Mouse (Mus musculus): ENCODE results near the gene Klk1b9. TPM values are rescaled to one million over a fixed set of nuclear protein-coding genes. Genes with fewer than 3 reads are reported as not detected.
"Not testable (repeated sequence)": the region's sequence is repeated elsewhere in the genome, so short reads cannot be mapped to it uniquely, and the experiment has no call there.

Gene Klk1b9
- polyA plus RNA-seq (2015; fragmentation: Nextera tagmentation; extraction: Ambion mirVana): not detected in 2 replicates

- 76% methylated on average over 1 of the region's 1 CpGs for WGBS
Measured at GRCm38 (mm10) chr7:43975761-43976160, at the start of gene Klk1b9. Klk1b9 (plus strand) TSS chr7:43976061.

DNA sequence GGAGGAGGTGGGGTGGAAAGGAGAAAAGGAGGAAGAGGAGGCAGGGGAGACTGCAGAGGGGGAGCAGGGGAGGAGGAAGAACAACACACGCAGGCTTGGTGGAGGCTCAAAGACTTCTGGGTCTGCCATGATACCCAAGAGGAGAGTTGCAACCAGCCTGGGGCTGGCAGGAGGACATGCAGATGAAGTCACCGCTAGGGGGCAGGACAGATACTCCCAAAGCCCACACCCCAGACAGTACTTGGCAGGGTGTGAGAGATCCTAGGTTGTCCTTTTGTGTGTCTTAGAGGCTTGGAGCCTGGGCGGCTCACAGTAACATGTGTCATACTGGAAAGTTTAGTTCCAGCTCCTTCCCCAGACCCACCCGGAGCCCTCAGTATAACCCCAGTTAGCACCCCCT is 47.3 kb upstream of the Klk1b9 start:
- Histone ChIP-seq H3K4me2 (replicated peaks) (no peak overlapping the region), H3K36me3 (no peaks in the 10 kb centered on the region), H3K27ac (no peak overlapping the region), H3K4me3 (replicated peaks) (no peak overlapping the region), H3K9me3 (no peaks in the 10 kb centered on the region), H3K9ac (no peak overlapping the region), H3K4me1 (replicated peaks) (no peaks in the 10 kb centered on the region), H3K27me3 (replicated peaks) (no peaks in the 10 kb centered on the region)
- WGBS: 44% methylated on average over 4 of the region's 4 CpGs
- no peak for ATAC-seq

More at GRCm38 (mm10) chr7:43975761-43976160, at the start of gene Klk1b9:
- H3K9me3 ChIP-seq; H3K27me3 ChIP-seq (replicated peaks); H3K4me1 ChIP-seq (replicated peaks); ATAC-seq; H3K4me3 ChIP-seq (replicated peaks); H3K27ac ChIP-seq; H3K4me2 ChIP-seq (replicated peaks); H3K9ac ChIP-seq; H3K36me3 ChIP-seq: not testable (repeated sequence)

GRCm38 (mm10) chr7:43932337-43932736 is 43.5 kb upstream of the Klk1b9 start:
- H3K9ac ChIP-seq: no peak overlapping the region
- H3K27me3 ChIP-seq (replicated peaks): no peaks in the 10 kb centered on the region
- no peak overlapping the region for H3K27ac ChIP-seq
- H3K4me3 ChIP-seq (replicated peaks): no peak overlapping the region
- H3K9me3 ChIP-seq: no peaks in the 10 kb centered on the region
- H3K4me1 ChIP-seq (replicated peaks): no peaks in the 10 kb centered on the region
- ATAC-seq: no peak
- 46% methylated on average over 4 of the region's 4 CpGs for WGBS
- no peak overlapping the region for H3K4me2 ChIP-seq (replicated peaks)
- H3K36me3 ChIP-seq: no peaks in the 10 kb centered on the region

- Histone ChIP-seq H3K4me3 (replicated peaks) (no peak within 1 kb of the TSS), H3K27ac (no peak within 1 kb of the TSS), H3K9me3 (no peaks in the 10 kb centered on the region), H3K4me2 (replicated peaks) (no peak within 1 kb of the TSS), H3K36me3 (no peaks in the 10 kb centered on the region), H3K9ac (no peak within 1 kb of the TSS), H3K4me1 (replicated peaks) (no peaks in the 10 kb centered on the region), H3K27me3 (replicated peaks) (no peaks in the 10 kb centered on the region)
- no peak for ATAC-seq
- WGBS: 93% methylated on average over 3 of the region's 3 CpGs
Measured at GRCm38 (mm10) chr7:43933440-43933839, 42.4 kb upstream of the Klk1b9 start, which contains the start of gene Klk15. Klk15 (plus strand) TSS chr7:43933740.

GRCm38 (mm10) chr7:43934747-43935146 is 41.1 kb upstream of the Klk1b9 start:
- 47% methylated on average over 3 of the region's 3 CpGs for WGBS
- no peak for ATAC-seq

GRCm38 (mm10) chr7:43936551-43936950 is 39.3 kb upstream of the Klk1b9 start:
- 81% methylated on average over 14 of the region's 14 CpGs for WGBS
- no peaks in the 10 kb centered on the region for H3K9me3 ChIP-seq

More at GRCm38 (mm10) chr7:43934747-43935146, 41.1 kb upstream of the Klk1b9 start:
- H3K27me3 ChIP-seq (replicated peaks): no peaks in the 10 kb centered on the region
- H3K4me3 ChIP-seq (replicated peaks): no peak overlapping the region
- no peak overlapping the region for H3K9ac ChIP-seq
- H3K36me3 ChIP-seq: no peaks in the 10 kb centered on the region
- no peak overlapping the region for H3K4me2 ChIP-seq (replicated peaks)
- no peak overlapping the region for H3K27ac ChIP-seq
- H3K4me1 ChIP-seq (replicated peaks): no peaks in the 10 kb centered on the region
- H3K9me3 ChIP-seq: no peaks in the 10 kb centered on the region

GRCm38 (mm10) chr7:43942293-43942692 is 33.6 kb upstream of the Klk1b9 start:
- not testable (repeated sequence) for H3K27me3 ChIP-seq (replicated peaks); H3K9me3 ChIP-seq; H3K4me1 ChIP-seq (replicated peaks); H3K9ac ChIP-seq; H3K36me3 ChIP-seq; H3K27ac ChIP-seq; ATAC-seq; H3K4me3 ChIP-seq (replicated peaks); H3K4me2 ChIP-seq (replicated peaks)
- whole genome bisulfite sequencing: 68% methylated on average over 3 of the region's 3 CpGs

More at GRCm38 (mm10) chr7:43936551-43936950, 39.3 kb upstream of the Klk1b9 start:
- ATAC-seq: no peak
- Histone ChIP-seq H3K27ac (no peak overlapping the region), H3K4me3 (replicated peaks) (no peak overlapping the region), H3K36me3 (no peaks in the 10 kb centered on the region), H3K9ac (no peak overlapping the region), H3K4me2 (replicated peaks) (no peak overlapping the region), H3K27me3 (replicated peaks) (no peaks in the 10 kb centered on the region), H3K4me1 (replicated peaks) (no peaks in the 10 kb centered on the region)

- no peak overlapping the region for H3K27ac ChIP-seq
- H3K4me1 ChIP-seq (replicated peaks): no peaks in the 10 kb centered on the region
- no peak overlapping the region for H3K4me2 ChIP-seq (replicated peaks)
- no peaks in the 10 kb centered on the region for H3K9me3 ChIP-seq
- H3K27me3 ChIP-seq (replicated peaks): no peaks in the 10 kb centered on the region
- H3K4me3 ChIP-seq (replicated peaks): no peak overlapping the region
- no peak overlapping the region for H3K9ac ChIP-seq
- H3K36me3 ChIP-seq: no peaks in the 10 kb centered on the region
- ATAC-seq: no peak
- WGBS: 83% methylated on average over 3 of the region's 3 CpGs
Measured at GRCm38 (mm10) chr7:43944727-43945264, 31.1 kb upstream of the Klk1b9 start.

DNA sequence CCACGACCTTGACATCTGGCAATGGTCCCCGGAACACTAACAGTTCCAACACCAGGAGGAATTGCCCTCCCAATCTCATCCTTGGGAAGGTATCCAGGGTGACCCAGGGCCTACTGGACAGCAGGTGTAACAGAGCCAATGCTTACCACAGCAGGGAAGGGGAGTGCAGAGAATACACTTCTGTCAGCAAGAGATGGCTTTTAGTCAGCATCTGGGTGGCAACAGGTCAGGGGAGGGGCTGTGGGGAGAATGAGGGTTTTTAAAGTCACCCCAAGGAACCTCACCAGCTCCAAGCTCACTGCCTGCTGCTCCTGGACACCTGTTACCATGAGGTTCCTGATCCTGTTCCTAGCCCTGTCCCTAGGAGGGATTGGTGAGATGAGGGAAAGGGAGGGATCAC is 25.5 kb upstream of the Klk1b9 start, which contains the start of gene Klk1b8:
TSS of gene Klk1b8 (plus strand) at position 301 of the 400 bp plus-strand sequence.
- Histone ChIP-seq H3K9me3 (no peaks in the 10 kb centered on the region), H3K36me3 (no peaks in the 10 kb centered on the region), H3K9ac (no peak within 1 kb of the TSS), H3K27ac (no peak within 1 kb of the TSS), H3K27me3 (replicated peaks) (no peaks in the 10 kb centered on the region), H3K4me2 (replicated peaks) (no peak within 1 kb of the TSS), H3K4me3 (replicated peaks) (no peak within 1 kb of the TSS), H3K4me1 (replicated peaks) (no peaks in the 10 kb centered on the region)
- WGBS: 79% methylated on average over 2 of the region's 2 CpGs
- no peak for ATAC-seq

DNA sequence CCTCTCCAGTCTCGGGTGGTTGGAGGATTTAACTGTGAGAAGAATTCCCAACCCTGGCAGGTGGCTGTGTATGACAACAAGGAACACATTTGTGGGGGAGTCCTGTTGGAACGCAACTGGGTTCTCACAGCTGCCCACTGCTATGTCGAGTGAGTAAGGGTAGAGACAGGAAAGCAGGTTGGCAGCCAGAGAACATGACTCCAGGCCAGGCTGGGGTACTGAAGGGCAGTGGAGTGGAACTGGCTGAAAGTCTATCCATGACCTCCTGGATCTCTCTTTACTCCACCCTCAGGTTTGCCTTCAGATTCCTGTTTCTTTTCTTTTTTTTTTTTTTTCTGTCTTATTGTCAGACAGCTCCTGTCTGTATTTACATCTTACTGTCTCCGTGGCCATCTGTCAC is 23.2 kb upstream of the Klk1b9 start:
- Histone ChIP-seq H3K9me3 (no peaks in the 10 kb centered on the region), H3K9ac (no peak overlapping the region), H3K4me1 (replicated peaks) (no peaks in the 10 kb centered on the region), H3K4me3 (replicated peaks) (no peak overlapping the region), H3K4me2 (replicated peaks) (no peak overlapping the region), H3K27ac (no peak overlapping the region), H3K36me3 (no peaks in the 10 kb centered on the region), H3K27me3 (replicated peaks) (no peaks in the 10 kb centered on the region)
- 59% methylated on average over 4 of the region's 4 CpGs for WGBS
- ATAC-seq: no peak

GRCm38 (mm10) chr7:43966451-43966850 is 9.4 kb upstream of the Klk1b9 start, which contains the start of gene Klk1b1:
Klk1b1 (plus strand) TSS chr7:43966751.
- no peaks in the 10 kb centered on the region for H3K27me3 ChIP-seq (replicated peaks)
- no peaks in the 10 kb centered on the region for H3K4me1 ChIP-seq (replicated peaks)
- no peak within 1 kb of the TSS for H3K27ac ChIP-seq
- H3K36me3 ChIP-seq: no peaks in the 10 kb centered on the region
- no peak within 1 kb of the TSS for H3K4me3 ChIP-seq (replicated peaks)
- 62% methylated on average over 3 of the region's 3 CpGs for WGBS
- H3K9me3 ChIP-seq: no peaks in the 10 kb centered on the region
- H3K9ac ChIP-seq: no peak within 1 kb of the TSS
- no peak for ATAC-seq
- no peak within 1 kb of the TSS for H3K4me2 ChIP-seq (replicated peaks)

GRCm38 (mm10) chr7:43967058-43967457 is 8.8 kb upstream of the Klk1b9 start:
- no peak overlapping the region for H3K4me3 ChIP-seq (replicated peaks)
- WGBS: 82% methylated on average over 3 of the region's 3 CpGs
- H3K4me2 ChIP-seq (replicated peaks): no peak overlapping the region

GRCm38 (mm10) chr7:43967612-43968011 is 8.2 kb upstream of the Klk1b9 start:
- no peaks in the 10 kb centered on the region for H3K4me1 ChIP-seq (replicated peaks)
- ATAC-seq: no peak
- no peaks in the 10 kb centered on the region for H3K36me3 ChIP-seq
- no peaks in the 10 kb centered on the region for H3K27me3 ChIP-seq (replicated peaks)
- 87% methylated on average over 2 of the region's 2 CpGs for WGBS
- no peak overlapping the region for H3K27ac ChIP-seq
- no peak overlapping the region for H3K9ac ChIP-seq
- H3K4me3 ChIP-seq (replicated peaks): no peak overlapping the region
- H3K9me3 ChIP-seq: no peaks in the 10 kb centered on the region
- H3K4me2 ChIP-seq (replicated peaks): no peak overlapping the region

More at GRCm38 (mm10) chr7:43967058-43967457, 8.8 kb upstream of the Klk1b9 start:
- Histone ChIP-seq H3K9me3 (no peaks in the 10 kb centered on the region), H3K4me1 (replicated peaks) (no peaks in the 10 kb centered on the region), H3K36me3 (no peaks in the 10 kb centered on the region), H3K27ac (no peak overlapping the region), H3K9ac (no peak overlapping the region), H3K27me3 (replicated peaks) (no peaks in the 10 kb centered on the region)
- no peak for ATAC-seq
